Mouse (Mus musculus) C2C12 (cell line): ENCODE results near the gene Mepce. TPM values are rescaled to one million over a fixed set of nuclear protein-coding genes. Genes with fewer than 3 reads are reported as not detected.

Source experiments
- H3K27me3 ChIP-seq: one replicate; pipeline ENCODE4 v1.6.1; 2011; ENCODE audit not compliant: control insufficient read depth, insufficient read depth, insufficient read length
- H3K36me3 ChIP-seq: one replicate; pipeline ENCODE4 v1.6.1; 2011; ENCODE audit not compliant: control insufficient read depth, insufficient read depth
- H3K4me3 ChIP-seq: one replicate; pipeline ENCODE4 v1.5.1; 2011; ENCODE audit warnings: mild to moderate bottlenecking, control low read depth; ENCODE audit not compliant: poor library complexity, insufficient read depth, severe bottlenecking
- H3K79me2 ChIP-seq: one replicate; pipeline ENCODE4 v1.6.1; 2011; ENCODE audit not compliant: control insufficient read depth, insufficient read depth
- H3K79me3 ChIP-seq: one replicate; pipeline ENCODE4 v1.6.1; 2011; ENCODE audit warnings: low read depth, control low read depth
- H3ac ChIP-seq: one replicate; pipeline ENCODE3; 2011; ENCODE audit warnings: low read depth; ENCODE audit not compliant: control insufficient read depth, insufficient read length
- CEBPB ChIP-seq: IDR thresholded peaks from one replicate; pipeline ENCODE4 v1.6.1; 2011; ENCODE audit warnings: low read depth, mild to moderate bottlenecking, control low read depth, moderate library complexity
- CTCF ChIP-seq: IDR thresholded peaks from one replicate; pipeline ENCODE4 v1.5.1; 2011; ENCODE audit not compliant: control insufficient read depth, insufficient read depth, insufficient read length
- FOSL1 ChIP-seq: IDR thresholded peaks from one replicate; pipeline ENCODE4 v1.8.0; 2011; ENCODE audit warnings: mild to moderate bottlenecking, low read length; ENCODE audit not compliant: poor library complexity, insufficient read depth, severe bottlenecking
- MAX ChIP-seq: IDR thresholded peaks from one replicate; pipeline ENCODE4 v1.6.1; 2011; ENCODE audit warnings: mild to moderate bottlenecking, control low read depth
- MYOD1 ChIP-seq: IDR thresholded peaks from one replicate; pipeline ENCODE4 v1.6.1; 2011; ENCODE audit warnings: low read depth; ENCODE audit not compliant: control insufficient read depth, insufficient read length
- MYOG ChIP-seq: IDR thresholded peaks from one replicate; pipeline ENCODE4 v1.6.1; 2011; ENCODE audit not compliant: control insufficient read depth, insufficient read length; ENCODE audit errors: extremely low read depth
- USF1 ChIP-seq: IDR thresholded peaks from one replicate; pipeline ENCODE4 v1.6.1; 2011; ENCODE audit warnings: low read depth, mild to moderate bottlenecking, control low read depth, moderate library complexity
- polyA plus RNA-seq: library from polyadenylated mRNA; unstranded; fragments of >200 nt; fragmentation: generic; extraction: Trizol; gene quantifications from one replicate; pipeline ENCODE4 v1.2.1, GENCODE M21; 2012; ENCODE audit warnings: missing spikeins

The Mepce gene
- polyA plus RNA-seq, 1 experiment, result 44.6 TPM

DNA sequence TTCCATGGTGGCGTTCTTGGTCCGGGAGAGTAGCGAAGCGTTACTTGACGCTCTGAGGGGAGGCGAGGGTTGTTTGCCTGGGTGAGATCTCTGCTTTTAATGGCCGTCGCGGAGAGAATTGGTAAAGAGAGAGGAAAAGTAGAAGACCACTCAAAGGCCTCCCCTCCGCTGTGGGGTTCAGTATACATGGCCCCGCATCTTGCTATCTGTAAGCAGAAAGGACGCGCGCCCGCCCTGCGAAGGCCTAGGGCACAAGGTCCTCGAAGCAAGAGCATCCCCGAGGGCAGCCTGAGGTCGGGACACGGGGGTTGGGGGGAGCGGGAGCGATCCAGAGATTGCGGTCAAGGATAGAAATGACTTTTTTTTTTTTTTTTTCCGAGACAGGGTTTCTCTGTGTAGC is 716 bp upstream of the Mepce start:
- Histone ChIP-seq H3ac (no peak overlapping the region), H3K36me3 (peaks cover 21% of the 10 kb centered on the region), H3K79me2 (peaks cover 27% of the 10 kb centered on the region), H3K79me3 (peaks cover 24% of the 10 kb centered on the region), H3K4me3 (no peak overlapping the region), H3K27me3 (no peaks in the 10 kb centered on the region)
- TF ChIP-seq CEBPB (no peak), USF1 (no peak)

DNA sequence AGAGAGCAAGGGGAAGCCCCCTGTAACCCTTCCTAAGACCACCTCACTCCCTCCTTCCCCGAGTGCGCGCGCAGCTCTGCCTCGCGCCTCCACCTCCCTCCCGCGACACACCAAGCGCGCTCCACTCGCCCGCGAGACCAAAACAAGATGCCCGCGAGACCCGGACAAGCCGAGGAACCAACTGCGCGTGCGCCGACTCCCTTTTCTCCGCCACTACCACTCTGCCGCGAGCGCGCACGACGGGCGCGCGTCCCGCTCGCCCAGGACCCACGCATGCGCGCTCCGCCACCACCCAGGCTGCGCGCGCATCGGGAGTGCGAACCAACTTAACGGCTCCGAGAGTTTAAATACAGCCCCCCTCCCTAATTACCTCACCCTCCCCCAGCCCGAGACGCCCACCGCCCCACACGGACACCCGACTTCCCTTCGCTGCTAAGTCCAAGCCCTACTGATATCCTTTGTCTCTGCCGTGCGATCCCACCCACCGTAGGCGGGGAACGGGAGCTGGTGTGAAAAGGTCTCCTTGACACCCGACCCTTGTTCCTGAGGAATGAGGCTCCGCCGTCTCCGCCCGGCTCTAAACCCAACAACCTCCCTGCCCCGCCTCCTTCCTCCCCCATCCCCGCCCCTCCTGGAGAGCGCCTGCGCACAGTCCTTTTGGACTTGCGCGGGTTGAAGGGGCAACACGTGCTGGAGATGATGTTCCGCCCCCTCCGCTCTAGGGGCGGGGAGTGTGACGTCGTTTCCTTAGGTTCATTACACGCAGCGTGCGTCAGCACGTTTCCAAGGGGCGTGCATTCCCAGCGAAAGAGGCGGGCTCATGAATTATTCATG is 1.1 kb downstream of the Mepce start:
- TF ChIP-seq MAX, result peak; percentile 95
- TF ChIP-seq USF1, result peak; percentile 89
- no peak for TF ChIP-seq CTCF
- TF ChIP-seq FOSL1, result no peak
- no peak for TF ChIP-seq CEBPB
- TF ChIP-seq MYOG, result no peak
- TF ChIP-seq MYOD1, result no peak
- H3ac ChIP-seq, result peak overlapping the region; percentile 80
- peaks cover 46% of the 10 kb centered on the region for H3K79me2 ChIP-seq
- peak overlapping the region; percentile 79 for H3K4me3 ChIP-seq
- H3K36me3 ChIP-seq, result peaks cover 39% of the 10 kb centered on the region
- H3K27me3 ChIP-seq, result no peaks in the 10 kb centered on the region
- H3K79me3 ChIP-seq, result peaks cover 34% of the 10 kb centered on the region

DNA sequence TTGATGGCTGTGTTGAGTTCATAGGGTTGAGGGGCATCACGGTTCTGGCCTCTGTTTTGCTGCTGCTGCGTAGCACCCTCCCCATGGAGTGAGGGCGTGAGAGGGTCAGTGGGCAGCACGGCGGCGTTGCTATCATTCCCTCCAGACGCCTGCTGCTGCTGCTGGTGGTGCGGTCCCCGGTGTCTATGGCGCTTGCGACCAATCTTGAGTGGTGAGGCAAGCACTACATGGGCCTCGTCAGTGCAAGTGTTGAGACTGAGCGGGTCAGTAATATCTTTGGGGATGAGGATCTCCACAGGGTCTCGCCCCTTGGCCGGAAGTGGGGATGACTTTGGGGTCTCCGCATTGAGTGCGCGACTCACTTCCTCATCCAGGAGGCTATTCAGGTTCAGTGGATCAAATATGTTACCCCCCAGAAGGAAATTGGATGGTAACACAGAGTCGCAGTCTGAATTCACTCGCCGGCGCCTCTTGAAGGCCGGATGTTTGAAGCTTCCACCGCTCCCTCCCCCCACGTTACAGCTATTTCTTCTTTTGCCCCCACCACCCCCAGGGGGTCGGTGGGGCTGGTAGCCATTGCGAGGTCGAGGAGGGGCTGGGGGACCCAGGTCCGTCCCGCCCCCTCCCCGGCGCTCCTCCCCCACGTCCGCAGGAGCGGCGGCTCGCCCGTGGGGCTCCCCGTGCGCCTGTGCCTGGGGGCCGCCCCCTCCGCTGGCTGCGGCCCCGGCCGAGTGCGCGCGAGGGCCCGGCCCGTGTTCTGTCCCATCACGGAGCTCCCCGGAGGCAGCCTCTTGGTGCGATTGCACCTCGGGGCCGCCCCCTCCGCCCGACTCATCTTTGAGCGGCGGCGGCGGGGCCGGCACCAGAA is 2.1 kb downstream of the Mepce start:
- H3K36me3 ChIP-seq, result peaks cover 47% of the 10 kb centered on the region
- no peaks in the 10 kb centered on the region for H3K27me3 ChIP-seq
- H3K79me3 ChIP-seq, result peaks cover 34% of the 10 kb centered on the region
- H3K4me3 ChIP-seq, result peak overlapping the region; percentile 79
- peaks cover 54% of the 10 kb centered on the region for H3K79me2 ChIP-seq
- peak overlapping the region; percentile 80 for H3ac ChIP-seq
- TF ChIP-seq FOSL1 (no peak), CTCF (no peak), USF1 (no peak), CEBPB (no peak), MAX (no peak), MYOD1 (no peak), MYOG (no peak)

DNA sequence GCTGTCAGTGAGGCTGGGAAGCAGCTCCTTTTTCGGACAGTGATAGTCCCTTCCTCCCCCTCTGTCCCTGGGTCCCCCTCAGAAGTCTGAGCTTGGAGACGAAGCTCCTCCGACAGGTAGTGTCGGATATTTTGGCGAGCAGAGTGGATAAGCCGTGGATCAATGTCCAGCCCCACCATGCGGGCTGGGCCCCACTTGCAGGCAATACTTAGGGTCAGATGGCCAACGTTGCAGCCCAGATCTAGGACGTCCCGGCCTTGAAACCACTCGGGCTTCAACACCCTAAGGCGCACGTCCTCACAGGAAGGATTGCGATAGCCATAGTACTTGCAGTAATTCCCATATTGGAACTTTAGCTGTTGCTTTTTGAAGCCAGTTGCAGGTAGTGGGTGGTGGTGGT is 2.9 kb downstream of the Mepce start:
- Histone ChIP-seq H3K27me3 (no peaks in the 10 kb centered on the region), H3K4me3 (no peak overlapping the region), H3K79me2 (peaks cover 62% of the 10 kb centered on the region), H3K79me3 (peaks cover 36% of the 10 kb centered on the region), H3ac (peak overlapping the region; percentile 61), H3K36me3 (peaks cover 52% of the 10 kb centered on the region)
- TF ChIP-seq FOSL1 (no peak), USF1 (no peak), MYOD1 (no peak), CEBPB (no peak), MAX (no peak)

DNA sequence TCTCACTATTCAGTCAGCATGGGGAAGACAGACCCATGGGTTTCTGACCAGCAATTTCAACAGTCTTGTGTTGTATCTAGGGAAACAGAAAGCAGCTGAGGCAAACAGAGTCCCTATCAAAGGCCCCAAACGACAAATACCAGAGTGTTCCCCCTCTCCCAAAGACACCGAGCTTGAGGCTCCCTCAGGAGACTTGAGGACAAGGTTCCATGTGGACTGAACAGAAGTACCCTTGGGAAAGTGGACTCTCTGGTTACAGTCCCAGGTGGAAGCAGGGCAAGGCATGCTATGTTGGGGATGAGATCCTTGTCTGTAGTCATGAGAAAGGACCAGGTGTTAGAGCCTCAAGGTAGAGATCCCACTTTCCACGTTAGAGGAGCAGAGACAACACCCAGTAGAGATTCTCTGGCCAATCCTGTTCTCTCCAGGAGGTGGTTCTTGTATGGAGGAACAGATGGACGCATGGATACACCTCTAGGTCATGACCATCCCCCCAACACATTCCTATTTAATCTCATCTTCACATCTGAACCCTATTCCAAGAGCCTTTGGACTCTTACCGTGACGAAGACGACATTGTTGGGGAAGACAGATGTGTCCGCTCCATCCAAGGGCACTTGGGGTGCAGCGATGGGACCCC is 3.4 kb downstream of the Mepce start:
- H3K36me3 ChIP-seq, result peaks cover 52% of the 10 kb centered on the region
- TF ChIP-seq USF1 (no peak), MAX (no peak), FOSL1 (no peak), MYOG (no peak), CEBPB (no peak), CTCF (no peak), MYOD1 (no peak)
- H3K27me3 ChIP-seq, result no peaks in the 10 kb centered on the region
- H3ac ChIP-seq, result no peak overlapping the region
- no peak overlapping the region for H3K4me3 ChIP-seq
- peaks cover 36% of the 10 kb centered on the region for H3K79me3 ChIP-seq
- peaks cover 64% of the 10 kb centered on the region for H3K79me2 ChIP-seq
